Mouse (Mus musculus): ENCODE data around the gene Btg2. TPM values are rescaled to one million over a fixed set of nuclear protein-coding genes. Genes with fewer than 3 reads are reported as not detected.

Gene Btg2
- polyA plus RNA-seq, 1 experiment from 2014 or later, result 34.6 TPM

GRCm38 (mm10) chr1:134067143-134067619 lies 11.7 kb downstream of the Btg2 start:
- H3K27ac ChIP-seq (ENCODE audit: low read depth), result 0 out of 2 replicates have a peak overlapping the region, but pooled peaks have one; percentile 38
- H3K4me3 ChIP-seq (ENCODE audit: low read depth, low read length), result no peak overlapping the region
- H3K27me3 ChIP-seq (replicated peaks; ENCODE audit: control insufficient read depth, insufficient read depth, low read length), result no peaks in the 10 kb centered on the region
- 5% methylated on average over 8 of the region's 8 CpGs for WGBS
- no peaks in the 10 kb centered on the region for H3K36me3 ChIP-seq (ENCODE audit: control insufficient read depth, insufficient read depth, low read length)
- H3K9ac ChIP-seq (ENCODE audit: low read length), result no peak overlapping the region
- no peaks in the 10 kb centered on the region for H3K9me3 ChIP-seq (ENCODE audit: control insufficient read depth, low read length)
- DNase-seq (ENCODE audit: low spot score) (no peak), ATAC-seq (replicated peaks; ENCODE audit: low FRiP score, low TSS enrichment, low read depth) (peak; percentile 80)
- no peak overlapping the region for H3K4me2 ChIP-seq (ENCODE audit: low read length)
- H3K4me1 ChIP-seq (replicated peaks; ENCODE audit: control insufficient read depth, insufficient read depth, low read length), result peaks cover 69% of the 10 kb centered on the region

GRCm38 (mm10) chr1:134066554-134066953 lies 12.4 kb downstream of the Btg2 start:
- H3K4me1 ChIP-seq (replicated peaks; ENCODE audit: control insufficient read depth, insufficient read depth, low read length), result peaks cover 72% of the 10 kb centered on the region
- ATAC-seq (replicated peaks; ENCODE audit: low FRiP score, low TSS enrichment, low read depth) (no peak), DNase-seq (ENCODE audit: low spot score) (no peak)
- no peaks in the 10 kb centered on the region for H3K9me3 ChIP-seq (ENCODE audit: control insufficient read depth, low read length)
- H3K4me2 ChIP-seq (ENCODE audit: low read length), result no peak overlapping the region
- no peaks in the 10 kb centered on the region for H3K36me3 ChIP-seq (ENCODE audit: control insufficient read depth, insufficient read depth, low read length)
- peak overlapping the region; percentile 62; the same call in 1 of the 2 replicates for H3K27ac ChIP-seq (ENCODE audit: low read depth)
- no peak overlapping the region for H3K9ac ChIP-seq (ENCODE audit: low read length)
- 48% methylated on average over 3 of the region's 3 CpGs for WGBS
- no peaks in the 10 kb centered on the region for H3K27me3 ChIP-seq (replicated peaks; ENCODE audit: control insufficient read depth, insufficient read depth, low read length)
- no peak overlapping the region for H3K4me3 ChIP-seq (ENCODE audit: low read depth, low read length)

- no peak for DNase-seq (ENCODE audit: low spot score)
- no peaks in the 10 kb centered on the region for H3K36me3 ChIP-seq (ENCODE audit: control insufficient read depth, insufficient read depth, low read length)
- H3K27ac ChIP-seq (ENCODE audit: low read depth), result peak overlapping the region; percentile 1; the same call in 1 of the 2 replicates
- no peak overlapping the region for H3K9ac ChIP-seq (ENCODE audit: low read length)
- WGBS, result 41% methylated on average over 4 of the region's 4 CpGs
- no peak overlapping the region for H3K4me3 ChIP-seq (ENCODE audit: low read depth, low read length)
- H3K9me3 ChIP-seq (ENCODE audit: control insufficient read depth, low read length), result no peaks in the 10 kb centered on the region
- no peak for ATAC-seq (replicated peaks; ENCODE audit: low FRiP score, low TSS enrichment, low read depth)
- no peaks in the 10 kb centered on the region for H3K27me3 ChIP-seq (replicated peaks; ENCODE audit: control insufficient read depth, insufficient read depth, low read length)
- no peak overlapping the region for H3K4me2 ChIP-seq (ENCODE audit: low read length)
- peaks cover 73% of the 10 kb centered on the region for H3K4me1 ChIP-seq (replicated peaks; ENCODE audit: control insufficient read depth, insufficient read depth, low read length)
Observed at GRCm38 (mm10) chr1:134065241-134065809, 13.6 kb downstream of the Btg2 start.

- H3K4me3 ChIP-seq (ENCODE audit: low read depth, low read length), result no peak overlapping the region
- DNase-seq (ENCODE audit: low spot score) (no peak), ATAC-seq (replicated peaks; ENCODE audit: low FRiP score, low TSS enrichment, low read depth) (no peak)
- H3K9me3 ChIP-seq (ENCODE audit: control insufficient read depth, low read length), result no peaks in the 10 kb centered on the region
- H3K27me3 ChIP-seq (replicated peaks; ENCODE audit: control insufficient read depth, insufficient read depth, low read length), result no peaks in the 10 kb centered on the region
- H3K9ac ChIP-seq (ENCODE audit: low read length), result no peak overlapping the region
- no peaks in the 10 kb centered on the region for H3K36me3 ChIP-seq (ENCODE audit: control insufficient read depth, insufficient read depth, low read length)
- H3K4me2 ChIP-seq (ENCODE audit: low read length), result no peak overlapping the region
- peak overlapping the region; percentile 97; the same call in 1 of the 2 replicates for H3K27ac ChIP-seq (ENCODE audit: low read depth)
- WGBS, result 95% methylated on average over 2 of the region's 2 CpGs
- peaks cover 69% of the 10 kb centered on the region for H3K4me1 ChIP-seq (replicated peaks; ENCODE audit: control insufficient read depth, insufficient read depth, low read length)
Observed at GRCm38 (mm10) chr1:134064296-134064831, 14.6 kb downstream of the Btg2 start.

DNA sequence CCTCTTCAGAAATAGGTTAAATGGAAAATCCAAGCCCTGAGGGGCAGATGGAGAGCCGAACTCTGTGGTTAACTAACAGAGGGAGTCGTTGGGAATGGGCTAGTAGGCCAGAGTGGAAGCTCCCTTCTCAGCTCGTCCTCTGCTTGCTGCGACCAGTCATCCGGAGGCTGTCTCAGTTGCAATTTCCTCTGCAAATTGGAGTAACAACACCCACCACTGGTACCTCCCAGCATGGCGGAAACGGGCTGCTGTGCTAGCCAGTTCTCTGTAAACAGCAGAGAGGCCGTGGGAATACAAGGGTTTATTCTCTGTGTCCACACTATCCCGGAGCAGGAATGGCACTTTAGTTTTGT lies 15.2 kb downstream of the Btg2 start:
- no peak for ATAC-seq (replicated peaks; ENCODE audit: low FRiP score, low TSS enrichment, low read depth)
- H3K4me3 ChIP-seq (ENCODE audit: low read depth, low read length), result no peak overlapping the region
- no peaks in the 10 kb centered on the region for H3K36me3 ChIP-seq (ENCODE audit: control insufficient read depth, insufficient read depth, low read length)
- peak overlapping the region; percentile 29 for H3K9ac ChIP-seq (ENCODE audit: low read length)
- H3K27me3 ChIP-seq (replicated peaks; ENCODE audit: control insufficient read depth, insufficient read depth, low read length), result no peaks in the 10 kb centered on the region
- DNase-seq (ENCODE audit: low spot score), result no peak
- H3K4me2 ChIP-seq (ENCODE audit: low read length), result peak overlapping the region; percentile 44
- WGBS, result 22% methylated on average over 9 of the region's 9 CpGs
- H3K4me1 ChIP-seq (replicated peaks; ENCODE audit: control insufficient read depth, insufficient read depth, low read length), result peaks cover 69% of the 10 kb centered on the region
- H3K27ac ChIP-seq (ENCODE audit: low read depth), result peak overlapping the region; percentile 97
- H3K9me3 ChIP-seq (ENCODE audit: control insufficient read depth, low read length), result no peaks in the 10 kb centered on the region

- Histone ChIP-seq H3K4me3 (ENCODE audit: low read depth, low read length) (peak overlapping the region; percentile 10; the same call in 1 of the 2 replicates), H3K27me3 (replicated peaks; ENCODE audit: control insufficient read depth, insufficient read depth, low read length) (no peaks in the 10 kb centered on the region), H3K27ac (ENCODE audit: low read depth) (peak overlapping the region; percentile 97), H3K36me3 (ENCODE audit: control insufficient read depth, insufficient read depth, low read length) (no peaks in the 10 kb centered on the region), H3K4me2 (ENCODE audit: low read length) (peak overlapping the region; percentile 44), H3K9me3 (ENCODE audit: control insufficient read depth, low read length) (no peaks in the 10 kb centered on the region), H3K4me1 (replicated peaks; ENCODE audit: control insufficient read depth, insufficient read depth, low read length) (peaks cover 69% of the 10 kb centered on the region), H3K9ac (ENCODE audit: low read length) (peak overlapping the region; percentile 29)
- ATAC-seq (replicated peaks; ENCODE audit: low FRiP score, low TSS enrichment, low read depth) (no peak), DNase-seq (ENCODE audit: low spot score) (peak; percentile 72)
- 9% methylated on average over 33 of the region's 33 CpGs for WGBS
Observed at GRCm38 (mm10) chr1:134063086-134063772, 15.7 kb downstream of the Btg2 start.

DNA sequence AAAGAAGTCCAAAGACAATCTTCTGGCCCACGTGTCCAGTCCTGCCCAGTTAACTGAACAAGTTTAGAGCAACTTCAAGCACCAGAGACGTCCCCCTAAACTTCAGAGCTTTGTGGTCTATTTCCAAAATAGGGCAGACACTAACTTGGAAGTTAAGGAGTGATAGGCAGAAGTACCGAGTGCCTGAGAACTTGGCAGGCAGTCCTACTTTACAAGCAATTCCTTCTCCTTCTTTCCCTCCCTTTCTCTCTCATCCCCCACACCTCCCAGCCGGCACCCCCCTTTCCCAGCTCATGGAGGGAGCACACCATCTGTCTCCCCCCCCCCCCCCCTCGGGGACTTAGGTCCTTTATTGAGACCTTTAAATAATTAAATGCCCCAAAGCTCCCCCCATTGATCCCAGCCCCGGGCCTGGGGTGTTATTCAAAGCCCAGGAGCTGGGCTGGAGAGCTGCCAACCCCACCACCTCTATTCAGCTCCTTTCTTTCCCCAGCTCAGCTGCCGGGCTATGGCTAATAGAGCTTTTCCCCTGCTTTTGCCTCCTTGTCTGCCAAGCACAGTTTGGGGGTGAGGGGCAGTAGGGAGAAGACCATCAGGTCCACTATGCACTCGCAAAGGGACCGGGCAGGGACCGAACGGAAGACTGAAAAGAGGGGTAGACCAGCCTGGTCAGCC lies 16.4 kb downstream of the Btg2 start:
- Histone ChIP-seq H3K36me3 (ENCODE audit: control insufficient read depth, insufficient read depth, low read length) (no peaks in the 10 kb centered on the region), H3K27me3 (replicated peaks; ENCODE audit: control insufficient read depth, insufficient read depth, low read length) (no peaks in the 10 kb centered on the region), H3K9ac (ENCODE audit: low read length) (peak overlapping the region; percentile 29; the same call in 1 of the 2 replicates), H3K27ac (ENCODE audit: low read depth) (peak overlapping the region; percentile 97), H3K4me2 (ENCODE audit: low read length) (peak overlapping the region; percentile 44), H3K9me3 (ENCODE audit: control insufficient read depth, low read length) (no peaks in the 10 kb centered on the region), H3K4me3 (ENCODE audit: low read depth, low read length) (no peak overlapping the region), H3K4me1 (replicated peaks; ENCODE audit: control insufficient read depth, insufficient read depth, low read length) (peaks cover 63% of the 10 kb centered on the region)
- ATAC-seq (replicated peaks; ENCODE audit: low FRiP score, low TSS enrichment, low read depth) (no peak), DNase-seq (ENCODE audit: low spot score) (peak; percentile 77)
- 17% methylated on average over 11 of the region's 11 CpGs for WGBS

DNA sequence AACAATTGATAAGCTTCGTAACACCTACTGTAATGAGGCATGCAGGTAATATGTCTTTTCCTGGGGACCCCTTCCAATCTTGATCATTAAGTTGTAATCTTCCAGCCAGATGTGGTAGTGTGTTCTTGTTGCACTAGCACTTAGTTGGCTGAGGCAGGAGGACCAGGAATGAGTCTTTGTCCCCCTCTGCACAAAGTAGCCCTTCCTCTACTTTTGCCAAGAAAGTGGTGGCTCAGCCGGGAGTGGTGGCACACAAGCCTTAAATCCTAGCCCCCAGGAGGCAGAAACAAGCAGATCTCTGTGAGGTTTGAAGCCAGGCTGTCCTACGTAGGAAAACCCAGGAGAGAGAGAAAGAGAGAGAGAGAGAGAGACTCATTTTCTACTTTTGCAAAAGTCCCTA lies 17.0 kb downstream of the Btg2 start:
- H3K4me2 ChIP-seq (ENCODE audit: low read length), result no peak overlapping the region
- H3K27me3 ChIP-seq (replicated peaks; ENCODE audit: control insufficient read depth, insufficient read depth, low read length), result no peaks in the 10 kb centered on the region
- DNase-seq (ENCODE audit: low spot score) (no peak), ATAC-seq (replicated peaks; ENCODE audit: low FRiP score, low TSS enrichment, low read depth) (no peak)
- no peaks in the 10 kb centered on the region for H3K36me3 ChIP-seq (ENCODE audit: control insufficient read depth, insufficient read depth, low read length)
- peak overlapping the region; percentile 97 for H3K27ac ChIP-seq (ENCODE audit: low read depth)
- no peak overlapping the region for H3K4me3 ChIP-seq (ENCODE audit: low read depth, low read length)
- H3K9ac ChIP-seq (ENCODE audit: low read length), result no peak overlapping the region
- 78% methylated on average over 3 of the region's 3 CpGs for WGBS
- H3K9me3 ChIP-seq (ENCODE audit: control insufficient read depth, low read length), result no peaks in the 10 kb centered on the region
- H3K4me1 ChIP-seq (replicated peaks; ENCODE audit: control insufficient read depth, insufficient read depth, low read length), result peaks cover 57% of the 10 kb centered on the region

Data from intestine, embryonic 14.5 days (tissue).